Mouse (Mus musculus) erythroblast, embryonic 14.5 days (primary cell): ENCODE data around the gene Tprgl. TPM values are rescaled to one million over a fixed set of nuclear protein-coding genes. Genes with fewer than 3 reads are reported as not detected.

ENCODE experiments used
- H3K27me3 ChIP-seq: 2 replicates; pipeline ENCODE4 v1.6.1; 2012; ENCODE audit warnings: inconsistent platforms; ENCODE audit not compliant: control insufficient read depth
- H3K36me3 ChIP-seq: 2 replicates; pipeline ENCODE4 v1.6.1; 2012; ENCODE audit warnings: mild to moderate bottlenecking, inconsistent platforms; ENCODE audit not compliant: control insufficient read depth
- H3K4me1 ChIP-seq: 2 replicates; pipeline ENCODE4 v1.6.1; 2012; ENCODE audit warnings: inconsistent platforms; ENCODE audit not compliant: control insufficient read depth
- H3K4me3 ChIP-seq: replicated peaks from 2 replicates; pipeline ENCODE3; 2012; ENCODE audit warnings: moderate library complexity, mild to moderate bottlenecking, inconsistent platforms
- H3K9me3 ChIP-seq: 2 replicates; pipeline ENCODE4 v1.6.1; 2012; ENCODE audit warnings: low read length, inconsistent platforms, mixed read lengths; ENCODE audit not compliant: control insufficient read depth
- GATA1 ChIP-seq: IDR thresholded peaks from 2 replicates; pipeline ENCODE4 v1.6.1; 2012; ENCODE audit warnings: low read length, inconsistent platforms, mixed read lengths
- TAL1 ChIP-seq: IDR thresholded peaks from 3 replicates; pipeline ENCODE4 v1.6.1; 2012; ENCODE audit warnings: low read length, inconsistent platforms, mixed read lengths
- polyA plus RNA-seq: library from polyadenylated mRNA; stranded (reverse); fragments of >175 nt; gene quantifications from 2 replicates; pipeline ENCODE4 v1.2.3, GENCODE M21; 2012

Gene Tprgl
- polyA plus RNA-seq, 1 experiment, result 36.0 TPM

DNA sequence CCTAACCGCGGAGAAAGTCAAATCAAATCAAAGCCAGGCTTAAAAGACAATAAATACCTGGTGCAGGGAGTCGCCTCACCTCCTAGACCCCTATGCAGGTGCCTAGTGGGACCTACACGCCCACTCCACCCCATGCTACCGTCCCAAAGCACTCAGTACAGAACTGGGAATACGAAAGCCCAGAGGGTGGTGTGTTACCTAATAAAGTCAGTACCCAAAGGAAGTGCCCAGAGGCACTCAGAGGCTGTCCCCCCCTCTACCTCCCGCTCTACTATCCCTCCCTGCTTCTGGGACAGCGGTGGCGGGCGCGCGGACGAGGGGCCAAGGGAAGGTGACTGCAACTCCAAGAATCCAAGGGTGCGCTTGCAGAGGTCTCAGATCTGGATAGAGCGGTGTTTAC lies 9.6 kb upstream of the Tprgl start:
- H3K27me3 ChIP-seq, result peaks cover 63% of the 10 kb centered on the region
- TF ChIP-seq TAL1 (no peak), GATA1 (no peak)
- no peak overlapping the region for H3K4me3 ChIP-seq
- H3K36me3 ChIP-seq, result no peaks in the 10 kb centered on the region
- H3K4me1 ChIP-seq, result peaks cover 2% of the 10 kb centered on the region; the same call in 1 of the 2 replicates
- H3K9me3 ChIP-seq, result peaks cover 2% of the 10 kb centered on the region; the same call in 1 of the 2 replicates

DNA sequence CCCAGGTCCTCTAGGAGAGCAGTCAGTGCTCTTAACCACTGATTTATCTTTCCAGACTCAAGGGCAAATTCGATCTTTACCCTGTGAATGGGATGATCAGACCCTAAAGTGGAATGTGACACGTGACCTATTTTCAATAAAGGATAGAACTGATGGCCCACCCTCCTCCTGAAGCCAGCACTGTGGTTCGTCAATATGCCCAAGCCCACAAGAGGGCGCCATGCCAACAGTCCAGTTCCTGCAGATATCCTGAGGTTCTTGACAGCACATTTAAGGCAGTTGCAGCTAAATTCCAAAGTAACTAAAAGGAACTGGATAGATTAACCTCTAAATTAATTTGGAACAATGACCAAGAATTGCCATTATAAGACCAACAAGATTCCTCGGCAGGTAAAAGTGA lies 6.6 kb upstream of the Tprgl start:
- TF ChIP-seq TAL1 (no peak), GATA1 (no peak)
- Histone ChIP-seq H3K4me1 (peaks cover 24% of the 10 kb centered on the region), H3K36me3 (no peaks in the 10 kb centered on the region; the same call in 1 of the 2 replicates), H3K4me3 (no peak overlapping the region), H3K27me3 (peaks cover 42% of the 10 kb centered on the region), H3K9me3 (peaks cover 2% of the 10 kb centered on the region; the same call in 1 of the 2 replicates)

- H3K9me3 ChIP-seq, result 0 out of 2 replicates have a peak, but pooled peaks cover 2% of the 10 kb centered on the region
- no peak overlapping the region for H3K4me3 ChIP-seq
- H3K4me1 ChIP-seq, result peaks cover 49% of the 10 kb centered on the region
- peaks cover 4% of the 10 kb centered on the region for H3K27me3 ChIP-seq
- no peak for TF ChIP-seq GATA1
- TF ChIP-seq TAL1, result no peak
- peaks cover 17% of the 10 kb centered on the region for H3K36me3 ChIP-seq
Measured at GRCm38 (mm10) chr4:154163296-154163695, 2.8 kb upstream of the Tprgl start.

DNA sequence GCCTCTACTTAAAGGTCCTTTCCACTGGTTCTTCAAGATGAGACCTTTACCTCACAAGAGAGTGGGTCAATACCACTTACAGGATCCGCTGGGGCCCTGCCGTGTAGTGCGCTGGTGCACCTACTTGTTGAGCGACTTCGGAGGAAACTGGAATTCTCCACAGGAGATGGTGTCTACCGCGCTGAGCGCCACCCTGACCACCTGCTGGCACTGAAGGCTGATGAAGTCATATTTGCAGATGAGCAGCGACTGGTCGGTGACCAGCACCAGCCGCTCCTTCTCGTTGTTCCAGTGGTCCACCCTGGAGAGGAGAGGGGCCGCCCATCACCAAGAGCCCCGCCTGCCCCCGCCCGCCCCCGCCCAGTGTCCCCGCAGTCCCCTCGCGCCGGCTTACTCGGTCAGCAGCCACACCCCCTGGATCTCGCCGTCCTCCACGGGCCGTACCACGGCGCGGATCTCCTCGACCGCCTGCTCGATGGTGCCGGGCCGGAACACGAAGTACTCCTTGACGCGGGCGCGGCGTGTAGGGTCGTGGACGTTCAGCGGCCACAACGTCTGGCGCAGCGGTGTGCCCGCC lies 417 bp downstream of the Tprgl start:
- H3K4me3 ChIP-seq, result peak overlapping the region; percentile 89
- H3K9me3 ChIP-seq, result 0 out of 2 replicates have a peak, but pooled peaks cover 2% of the 10 kb centered on the region
- peaks cover 49% of the 10 kb centered on the region for H3K36me3 ChIP-seq
- peaks cover 67% of the 10 kb centered on the region for H3K4me1 ChIP-seq
- H3K27me3 ChIP-seq, result no peaks in the 10 kb centered on the region
- TF ChIP-seq TAL1, result no peak
- TF ChIP-seq GATA1, result no peak

DNA sequence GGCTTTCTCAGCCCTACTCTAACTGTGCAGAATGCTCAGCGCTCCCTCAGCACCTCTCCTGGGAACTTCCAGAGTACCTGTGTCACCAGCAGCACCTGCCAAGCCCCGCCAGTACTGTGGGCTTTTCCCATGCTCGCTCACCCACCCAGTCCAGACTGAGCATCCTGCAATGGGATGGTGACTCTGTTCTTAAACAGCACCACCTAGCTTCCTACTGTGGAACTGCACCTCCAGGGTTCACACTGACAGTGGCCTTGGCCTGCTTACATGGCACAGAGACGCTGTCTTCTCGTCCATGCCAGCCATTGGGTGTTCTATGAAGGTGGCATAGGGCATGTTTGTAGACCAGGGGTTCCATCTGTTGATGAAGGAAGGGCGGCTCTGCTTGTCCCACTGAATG lies 1.5 kb downstream of the Tprgl start:
- TF ChIP-seq TAL1, result no peak
- TF ChIP-seq GATA1, result no peak
- H3K36me3 ChIP-seq, result peaks cover 60% of the 10 kb centered on the region
- H3K27me3 ChIP-seq, result no peaks in the 10 kb centered on the region
- 0 out of 2 replicates have a peak, but pooled peaks cover 2% of the 10 kb centered on the region for H3K9me3 ChIP-seq
- H3K4me3 ChIP-seq, result peak overlapping the region; percentile 89
- H3K4me1 ChIP-seq, result peaks cover 68% of the 10 kb centered on the region

DNA sequence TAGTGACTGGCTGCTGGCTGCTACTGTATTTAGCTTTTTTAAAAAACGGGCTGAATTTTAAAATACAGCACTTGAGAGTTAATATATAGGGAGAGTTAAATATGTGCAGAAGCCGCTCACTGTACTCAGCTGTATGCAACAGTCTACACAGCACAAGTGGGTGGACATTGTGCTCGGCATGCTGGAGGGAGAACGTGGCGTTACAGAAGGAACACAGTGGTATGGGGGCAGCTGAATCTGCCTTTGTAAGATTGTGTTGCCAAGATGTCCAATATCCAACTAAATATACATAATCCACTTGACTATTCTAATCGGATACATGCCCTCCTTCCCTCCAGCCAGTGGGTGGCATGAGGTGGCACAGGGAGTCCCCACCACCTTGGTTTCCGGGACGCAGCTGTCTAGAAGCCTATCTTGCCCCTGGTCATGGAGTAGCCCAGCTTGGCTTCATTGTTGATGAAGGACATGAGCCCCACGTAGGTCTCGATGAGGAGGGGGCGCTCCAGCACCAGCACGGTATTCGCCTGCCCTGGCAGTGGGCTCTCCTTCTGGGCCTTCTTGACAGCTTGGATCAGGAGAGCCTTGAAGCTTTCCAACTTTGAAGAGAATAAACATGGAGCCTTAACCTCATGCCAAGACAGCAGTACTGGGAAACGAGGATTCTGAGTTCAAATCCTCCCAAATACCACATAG lies 2.4 kb downstream of the Tprgl start:
- peaks cover 59% of the 10 kb centered on the region for H3K4me1 ChIP-seq
- no peak for TF ChIP-seq GATA1
- no peak for TF ChIP-seq TAL1
- H3K36me3 ChIP-seq, result peaks cover 67% of the 10 kb centered on the region
- H3K4me3 ChIP-seq, result no peak overlapping the region
- no peaks in the 10 kb centered on the region for H3K27me3 ChIP-seq
- 0 out of 2 replicates have a peak, but pooled peaks cover 2% of the 10 kb centered on the region for H3K9me3 ChIP-seq

GRCm38 (mm10) chr4:154156050-154156449 lies 4.4 kb downstream of the Tprgl start:
- no peaks in the 10 kb centered on the region for H3K27me3 ChIP-seq
- H3K4me1 ChIP-seq, result peaks cover 41% of the 10 kb centered on the region
- H3K9me3 ChIP-seq, result 0 out of 2 replicates have a peak, but pooled peaks cover 2% of the 10 kb centered on the region
- no peak for TF ChIP-seq GATA1
- no peak for TF ChIP-seq TAL1
- no peak overlapping the region for H3K4me3 ChIP-seq
- H3K36me3 ChIP-seq, result peaks cover 87% of the 10 kb centered on the region

DNA sequence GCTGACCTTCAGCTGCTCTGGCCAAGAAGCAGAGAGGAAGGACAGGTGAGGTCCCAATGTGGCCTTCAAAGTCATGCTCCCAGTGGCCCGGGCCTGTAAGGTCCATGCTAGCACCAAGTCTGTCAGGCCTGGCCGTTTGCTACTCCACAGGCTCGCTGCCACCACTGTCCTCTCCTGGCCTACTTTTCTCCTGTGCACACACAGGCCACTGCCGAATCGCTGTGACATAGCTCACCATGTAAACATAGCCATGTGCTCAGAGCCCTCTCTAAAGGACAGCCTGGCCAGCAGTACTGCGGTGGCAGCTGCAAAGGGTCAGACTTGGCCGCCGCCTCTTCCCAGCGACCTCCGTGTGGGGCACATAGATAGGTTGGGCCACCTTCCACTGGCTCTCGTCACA lies 6.4 kb downstream of the Tprgl start:
- Histone ChIP-seq H3K27me3 (no peaks in the 10 kb centered on the region), H3K4me1 (peaks cover 33% of the 10 kb centered on the region), H3K4me3 (no peak overlapping the region), H3K36me3 (peaks cover 98% of the 10 kb centered on the region), H3K9me3 (no peaks in the 10 kb centered on the region)
- TF ChIP-seq GATA1 (no peak), TAL1 (no peak)

GRCm38 (mm10) chr4:154146342-154146741 lies 14.1 kb downstream of the Tprgl start:
- Histone ChIP-seq H3K36me3 (peaks cover 62% of the 10 kb centered on the region), H3K9me3 (peaks cover 2% of the 10 kb centered on the region; the same call in 1 of the 2 replicates), H3K4me3 (no peak overlapping the region), H3K27me3 (peaks cover 10% of the 10 kb centered on the region), H3K4me1 (peaks cover 29% of the 10 kb centered on the region)
- no peak for TF ChIP-seq TAL1
- TF ChIP-seq GATA1, result no peak
